Mouse (Mus musculus): Measurements from ENCODE around the gene Proser1. TPM values are rescaled to one million over a fixed set of nuclear protein-coding genes. Genes with fewer than 3 reads are reported as not detected.

Gene Proser1
- polyA plus RNA-seq (2017; shearing (Covaris generic)), result 18.6 TPM

GRCm38 (mm10) chr3:53463046-53463764 is at the start of gene Proser1, which contains the start of gene Nhlrc3:
Gene Proser1 (plus strand): TSS chr3:53463666.
Gene Nhlrc3 (minus strand): TSS chr3:53463332.

GRCm38 (mm10) chr3:53488353-53488752 is 24.9 kb downstream of the Proser1 start, which contains the start of gene Stoml3:
Gene Stoml3 (plus strand): TSS chr3:53488653.

Other genes with a start within 250 kb of the Proser1 start
- 12.6 TPM for gene Nhlrc3, start 334 bp upstream of the Proser1 start, polyA plus RNA-seq (2017; shearing (Covaris generic))
- gene Stoml3, start 25.0 kb downstream of the Proser1 start, polyA plus RNA-seq (2017; shearing (Covaris generic)), result 0.43 TPM
- gene Frem2, start 193.7 kb downstream of the Proser1 start, polyA plus RNA-seq (2017; shearing (Covaris generic)), result 0.61 TPM